Mouse (Mus musculus) v-Abl transformed pro-B cells (cell line): Measurements from ENCODE around the gene Cpne6.

Experiments used
- in situ Hi-C, 2 experiments: fragments of 400-800 bp; cut with MboI; formaldehyde crosslinking; loops; one replicate each; pipeline ENCODE4 v1.15.1; 2025; ENCODE audit not compliant: unreplicated experiment in 2 of 2

Cpne6 gene

DNA sequence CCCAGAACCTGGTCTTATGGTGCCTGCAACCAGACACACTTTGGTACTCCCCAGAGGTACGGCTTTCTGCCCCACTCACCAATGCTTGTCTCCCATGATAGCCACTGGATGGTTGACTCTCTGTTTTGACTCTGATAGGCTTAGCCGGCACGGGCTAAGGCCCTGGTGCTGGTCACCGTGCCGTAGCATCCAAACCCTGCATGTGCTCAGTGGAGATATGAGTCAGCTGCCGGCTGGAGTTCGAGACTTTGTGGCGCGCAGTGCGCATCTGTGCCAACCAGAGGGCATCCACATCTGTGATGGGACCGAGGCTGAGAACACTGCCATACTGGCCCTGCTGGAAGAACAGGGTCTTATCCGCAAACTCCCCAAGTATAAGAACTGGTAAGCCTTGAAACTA, 32.0 kb downstream of the Cpne6 start:
- in situ Hi-C loops = no loop called here

DNA sequence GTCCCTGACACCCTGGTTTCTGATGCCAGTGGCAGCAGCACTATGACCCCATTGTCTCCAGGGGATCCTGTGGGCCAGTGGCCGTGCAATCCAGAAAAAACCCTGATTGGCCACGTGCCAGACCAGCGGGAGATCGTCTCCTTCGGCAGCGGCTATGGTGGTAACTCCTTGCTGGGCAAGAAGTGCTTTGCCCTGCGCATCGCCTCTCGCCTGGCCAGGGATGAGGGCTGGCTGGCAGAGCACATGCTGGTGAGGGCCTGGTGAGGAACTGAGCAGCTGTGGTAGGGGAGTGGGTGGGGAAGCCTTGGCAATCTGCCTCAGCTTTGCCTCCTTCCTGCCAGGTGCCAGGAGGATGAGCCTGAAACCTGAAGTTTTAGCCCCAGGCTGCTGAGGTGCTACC, 34.1 kb downstream of the Cpne6 start:
- in situ Hi-C loops = no loop called here

DNA sequence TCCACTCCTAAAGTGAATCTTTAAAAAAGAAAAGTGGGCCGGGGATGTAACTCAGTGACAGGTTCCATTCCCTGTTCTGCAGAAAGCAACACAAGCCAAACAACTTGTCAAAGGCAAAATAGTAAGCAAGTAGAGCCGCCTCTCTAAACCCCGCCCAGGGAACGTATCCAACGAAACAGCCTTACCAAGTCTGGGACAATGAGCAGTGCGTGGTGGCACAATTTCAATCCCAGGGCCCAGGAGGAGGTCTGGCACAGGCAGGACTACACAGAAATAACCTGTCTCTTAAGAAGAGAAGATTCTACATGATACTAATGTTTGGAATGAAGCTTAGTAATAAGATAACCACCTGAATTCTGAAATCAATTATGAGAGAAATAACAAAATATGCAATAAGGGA, 39.9 kb downstream of the Cpne6 start:
- in situ Hi-C loops = loop anchor here in 1 of 2 experiments (10.0 kb wide), 1 partner anchor 55 kb away; the partner anchor contains the start of gene Carmil3

DNA sequence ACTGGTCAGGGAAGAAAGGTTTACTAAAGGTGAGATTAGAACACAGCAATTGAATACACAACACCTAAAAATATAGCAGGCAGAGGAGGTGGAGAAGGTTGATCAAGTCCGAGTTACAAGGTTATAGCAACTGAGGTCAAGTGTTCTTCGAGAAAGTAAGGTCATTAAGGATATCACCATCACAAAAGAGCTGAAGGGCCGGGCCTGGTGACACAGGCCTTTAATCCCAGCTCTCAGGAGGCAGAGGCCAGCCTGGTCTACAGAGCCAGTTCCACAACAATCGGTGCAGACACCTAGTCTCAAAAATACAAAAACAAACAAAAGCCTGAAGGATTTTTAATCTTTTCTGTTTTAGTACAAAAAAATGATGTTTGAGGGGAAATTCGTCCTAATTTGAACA, 41.1 kb downstream of the Cpne6 start:
- in situ Hi-C loops = loop anchor here in 1 of 2 experiments (10.0 kb wide), 1 partner anchor 57 kb away; the partner anchor contains the start of gene Carmil3

DNA sequence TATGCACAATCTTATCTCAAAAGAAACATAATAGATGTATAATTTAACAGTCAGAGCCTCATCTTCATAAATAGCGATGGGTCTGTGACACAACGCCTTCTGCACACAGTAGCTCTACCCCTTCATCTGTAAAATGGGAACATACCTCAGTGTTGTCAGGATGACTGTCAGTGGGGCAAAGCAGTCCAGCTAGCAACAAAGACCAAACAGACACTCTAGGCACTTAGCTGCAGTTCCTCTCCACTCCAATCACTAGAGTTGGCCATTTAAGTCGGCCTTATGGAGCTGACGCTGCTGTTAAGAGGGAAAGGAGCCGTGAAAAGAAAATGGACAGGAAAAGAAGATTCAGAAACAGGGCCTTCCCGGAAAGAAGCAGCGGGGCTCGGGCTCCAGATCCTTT, 41.5 kb downstream of the Cpne6 start:
- in situ Hi-C loops = loop anchor here in 1 of 2 experiments (10.0 kb wide), 1 partner anchor 57 kb away; the partner anchor contains the start of gene Carmil3

DNA sequence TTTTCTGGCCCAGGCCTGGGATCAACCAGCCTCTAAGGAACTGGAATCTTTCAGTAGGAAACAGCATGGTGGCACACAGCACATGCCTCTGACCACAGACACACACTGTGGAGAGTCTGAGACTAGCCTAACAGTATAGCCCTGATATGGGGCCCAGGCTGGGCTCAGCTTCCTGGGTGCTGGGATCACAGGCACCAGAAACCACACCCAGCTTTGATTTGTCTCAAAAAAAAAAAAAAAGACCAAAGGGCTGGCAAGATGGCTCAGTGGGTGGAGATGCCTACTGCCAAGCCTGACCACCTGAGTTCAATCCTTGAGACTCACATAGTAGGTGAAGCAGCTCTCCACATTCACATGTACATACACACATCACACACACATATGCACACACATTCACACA, 44.4 kb downstream of the Cpne6 start:
- in situ Hi-C loops = loop anchor here (5.0 to 10.0 kb wide), 2 partner anchors 57 to 60 kb away; partner anchors contain the start of gene Carmil3 (in 1 of the 2)

DNA sequence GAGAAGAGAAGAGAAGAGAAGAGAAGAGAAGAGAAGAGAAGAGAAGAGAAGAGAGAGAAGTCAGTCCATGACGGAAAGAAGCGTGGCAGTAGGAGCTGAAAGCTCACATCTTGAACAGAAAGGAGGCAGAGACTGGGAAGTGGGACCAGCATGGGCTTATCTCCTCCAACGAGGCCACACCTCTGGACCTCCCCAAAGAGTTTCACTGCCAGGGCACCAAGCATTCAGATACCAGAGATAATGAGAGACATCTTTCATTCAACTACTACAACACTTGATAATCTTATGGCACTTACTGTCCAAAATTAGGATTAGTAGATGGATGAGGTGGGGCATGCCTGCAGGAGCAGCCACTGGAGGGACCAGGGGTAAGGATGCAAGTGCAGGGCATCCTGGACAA, 45.5 kb downstream of the Cpne6 start:
- in situ Hi-C loops = loop anchor here (5.0 to 10.0 kb wide), 2 partner anchors 58 to 61 kb away; partner anchors contain the start of gene Carmil3 (in 1 of the 2)

DNA sequence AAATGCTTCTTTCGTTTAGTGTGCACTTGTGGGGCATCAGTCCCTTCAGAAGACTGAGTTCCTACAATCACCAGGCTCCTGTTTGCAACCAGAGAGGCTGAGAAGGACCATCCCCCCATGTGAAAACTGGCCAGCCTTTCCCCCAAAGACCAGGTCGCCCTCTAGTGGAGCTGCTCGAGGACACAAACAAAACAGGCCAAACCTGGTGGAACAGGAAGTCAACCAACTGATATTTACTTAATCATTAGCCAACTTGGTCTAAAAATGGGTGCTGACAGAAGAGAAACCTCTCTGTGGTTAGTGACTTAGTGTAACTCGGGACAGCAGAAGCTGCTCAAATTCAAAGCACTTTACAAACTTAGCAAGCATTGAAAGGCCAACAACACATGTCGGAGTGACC, 46.8 kb downstream of the Cpne6 start:
- in situ Hi-C loops = loop anchor here (5.0 to 10.0 kb wide), 2 partner anchors 60 to 62 kb away; partner anchors contain the start of gene Carmil3 (in 1 of the 2)

DNA sequence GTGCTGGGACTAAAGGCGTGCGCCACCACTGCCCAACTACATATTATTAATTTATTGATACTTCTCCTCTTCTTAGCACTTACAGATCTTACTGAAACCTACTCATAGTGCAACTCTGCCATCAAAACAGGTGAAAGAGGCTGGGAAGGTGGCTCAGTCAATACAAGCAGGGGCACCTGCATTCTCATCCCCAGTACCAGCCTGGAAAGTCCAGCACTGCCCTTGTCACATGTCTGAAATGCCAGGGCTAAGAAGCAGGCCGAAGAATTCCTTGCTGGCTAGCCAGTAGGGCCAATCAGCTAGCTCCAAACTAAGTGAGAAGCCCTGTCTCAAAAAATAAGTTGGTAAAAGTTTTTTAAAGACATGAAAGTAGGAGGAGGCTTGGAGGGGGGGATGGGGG, 47.3 kb downstream of the Cpne6 start:
- in situ Hi-C loops = loop anchor here (5.0 to 10.0 kb wide), 2 partner anchors 60 to 63 kb away; partner anchors contain the start of gene Carmil3 (in 1 of the 2)

DNA sequence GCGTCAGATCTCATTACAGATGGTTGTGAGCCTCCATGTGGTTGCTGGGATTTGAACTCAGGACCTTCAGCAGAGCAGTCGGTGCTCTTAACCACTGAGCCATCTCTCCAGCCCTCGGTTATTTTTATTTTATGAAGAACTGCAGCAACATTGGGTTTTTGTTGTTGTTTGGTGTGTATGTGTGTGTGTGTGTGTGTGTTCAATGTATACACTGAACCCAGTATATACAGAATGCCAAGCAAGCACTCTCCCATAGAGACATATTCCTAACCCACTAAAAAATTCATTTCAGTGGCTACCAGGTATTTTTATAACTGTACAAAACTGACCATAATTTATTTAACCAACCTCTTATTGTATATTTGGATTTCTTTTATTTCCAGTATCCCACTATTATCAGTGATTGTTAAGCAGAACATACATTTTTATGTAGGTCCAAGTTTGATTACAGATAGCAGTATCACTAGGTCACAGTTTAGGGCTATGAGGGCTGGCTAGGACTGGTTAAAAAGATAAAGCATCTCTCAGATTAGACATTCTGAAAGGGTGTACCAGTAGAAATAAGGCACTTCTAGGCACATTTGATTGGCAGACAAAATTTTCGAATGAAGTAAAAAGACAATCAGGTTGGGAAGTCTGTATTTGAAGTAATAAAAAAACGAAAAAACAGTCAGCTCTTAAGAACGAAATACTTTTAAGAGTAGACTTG, 48.6 kb downstream of the Cpne6 start:
- in situ Hi-C loops = loop anchor here (5.0 to 10.0 kb wide), 2 partner anchors 62 to 64 kb away; partner anchors contain the start of gene Carmil3 (in 1 of the 2)

DNA sequence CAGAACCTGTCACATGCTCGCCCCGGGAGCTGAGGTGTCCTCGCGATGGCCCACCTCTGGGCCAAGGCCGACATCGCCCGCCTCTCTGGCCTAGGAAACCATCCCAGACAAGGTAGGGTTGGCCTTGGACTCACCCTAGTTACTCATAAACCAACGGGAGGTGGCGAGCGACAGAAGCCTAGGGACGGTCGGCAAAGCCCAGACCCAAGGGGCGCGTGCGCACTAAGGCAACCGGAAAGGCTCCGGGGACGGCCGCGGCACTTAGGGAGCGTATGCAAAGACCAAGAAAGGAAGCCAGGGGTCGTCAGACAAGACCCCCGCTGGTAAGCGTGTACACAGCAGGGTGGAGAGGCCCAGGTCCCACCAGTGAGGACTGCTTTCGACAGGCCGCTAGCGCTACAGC, 49.6 kb downstream of the Cpne6 start, which contains the start of gene Dcaf11:
TSS of gene Dcaf11 (plus strand) at position 208 of the 403 bp plus-strand sequence.
- in situ Hi-C loops = loop anchor here (5.0 to 10.0 kb wide), 2 partner anchors 62 to 65 kb away; partner anchors contain the start of gene Carmil3 (in 1 of the 2)

DNA sequence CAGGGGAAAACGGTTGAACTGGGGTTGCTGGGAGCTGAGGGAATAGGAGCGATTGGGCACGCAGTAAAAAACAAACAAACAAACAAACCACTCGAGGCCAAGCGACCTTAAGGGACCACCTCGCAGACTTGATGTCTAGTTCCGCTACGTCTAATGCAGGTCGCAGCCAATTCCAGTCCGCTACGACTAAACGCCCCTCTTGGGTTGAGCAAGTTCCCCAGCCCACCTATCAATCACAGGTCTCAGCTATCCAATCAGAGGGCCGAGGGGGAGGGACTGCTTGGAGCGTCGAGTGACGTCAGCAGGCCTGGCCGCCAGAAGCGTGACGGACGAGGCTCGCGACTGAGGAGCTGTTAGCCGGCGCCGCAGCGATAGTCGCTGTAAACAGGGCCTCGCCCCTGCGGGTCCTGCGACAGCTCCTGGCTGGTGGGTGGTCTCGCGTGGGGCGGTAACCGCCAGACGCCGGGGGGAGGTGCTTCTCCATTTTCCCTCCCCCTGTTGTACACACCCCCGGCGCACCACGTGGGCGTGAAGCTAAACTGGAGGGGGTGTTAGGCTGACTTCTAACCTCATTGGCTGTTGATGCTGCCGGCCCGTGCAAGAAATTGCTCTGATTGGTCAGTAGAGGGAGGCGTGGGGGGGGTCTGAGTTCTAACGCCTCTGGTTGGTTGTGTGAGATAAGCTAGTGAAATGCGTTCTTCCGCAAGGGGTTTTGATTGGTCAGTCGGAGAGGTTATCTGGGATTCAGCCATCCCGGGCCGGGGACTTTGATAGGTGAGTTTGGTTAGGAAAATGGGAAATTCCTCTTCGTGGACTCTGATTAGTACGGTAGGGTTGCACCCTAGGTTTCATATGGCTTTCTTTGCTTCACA, 50.2 kb downstream of the Cpne6 start, which contains the start of gene A730061H03Rik:
TSS of gene A730061H03Rik (minus strand) at position 205 of the 872 bp plus-strand sequence.
- in situ Hi-C loops = no loop called here

DNA sequence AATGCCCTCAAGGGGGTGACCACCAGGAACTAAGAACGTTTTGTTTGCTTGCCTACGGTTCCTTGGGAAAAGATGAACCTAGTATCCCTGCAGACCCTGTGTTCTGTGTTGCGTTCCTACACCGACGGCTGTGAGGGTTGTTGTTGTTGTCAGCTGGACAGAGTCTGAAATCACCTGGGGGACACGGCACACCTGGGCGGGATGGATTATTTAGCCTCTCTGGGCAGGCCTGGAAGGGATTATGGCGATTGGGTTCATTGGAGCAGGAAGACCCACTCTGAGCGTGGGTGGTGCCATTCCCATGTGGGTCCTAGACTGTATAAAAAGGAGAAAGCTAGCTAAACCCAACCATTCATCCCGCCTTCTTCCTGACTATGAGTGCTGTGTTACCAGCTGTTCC, 51.6 kb downstream of the Cpne6 start:
- in situ Hi-C loops = no loop called here

DNA sequence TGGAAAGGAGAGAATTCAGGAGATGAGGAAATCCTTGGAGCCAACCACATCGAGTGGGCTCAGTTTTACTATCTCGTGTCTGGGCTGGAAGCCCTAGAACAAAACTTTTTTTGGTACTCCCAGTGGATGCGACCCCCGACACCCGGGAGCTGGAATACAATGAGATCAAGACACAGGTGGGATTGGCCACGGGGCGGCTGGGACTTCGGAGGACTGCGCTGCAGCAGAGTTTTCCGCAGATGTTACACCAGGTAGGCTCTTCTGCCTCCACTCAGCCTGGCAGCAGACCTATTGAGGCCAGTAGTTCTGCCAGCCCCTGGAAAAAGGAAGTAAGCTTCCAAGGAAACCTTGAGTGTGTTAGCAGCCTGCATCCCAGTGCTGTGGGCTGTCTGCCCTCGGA, 53.0 kb downstream of the Cpne6 start:
- in situ Hi-C loops = no loop called here

DNA sequence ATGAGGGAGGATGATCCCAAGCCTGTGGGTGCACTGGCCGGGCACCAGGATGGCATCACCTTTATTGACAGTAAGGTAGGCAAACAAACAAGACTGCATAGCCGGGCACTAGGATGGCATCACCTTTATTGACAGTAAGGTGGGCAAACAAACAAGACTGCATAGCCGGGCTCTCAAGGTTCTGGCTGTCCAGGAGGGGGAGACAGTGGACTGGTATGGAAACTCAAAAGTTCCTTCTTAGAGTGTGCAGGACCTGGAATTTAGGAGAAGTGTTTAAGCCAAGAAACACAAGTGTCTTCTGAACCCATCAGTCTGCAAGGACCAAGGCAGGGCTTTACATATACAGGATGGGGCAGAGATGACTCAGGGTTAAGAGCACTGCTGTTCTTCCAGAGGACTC, 55.5 kb downstream of the Cpne6 start:
- in situ Hi-C loops = no loop called here
